Mouse (Mus musculus) kidney, postnatal 36 days (tissue): ENCODE results near the gene Eif3m.
A peak's percentile ranks its signal among the peaks of the same experiment; 100 is the strongest.
"Not testable (repeated sequence)": the region's sequence is repeated elsewhere in the genome, so short reads cannot be mapped to it uniquely, and the experiment has no call there.

Experiments
- DNase-seq, 2 experiments: peaks; one replicate each; pipeline ENCODE4 v3.0.0; 2021 to 2022; ENCODE audit warnings: mixed read lengths in 2 of 2

The Eif3m gene

GRCm38 (mm10) chr2:105016967-105017287 lies at the start of gene Eif3m:
Eif3m (minus strand) TSS chr2:105017080.
- peak; percentile 96 to 97 for DNase-seq

GRCm38 (mm10) chr2:105062741-105063372 lies 46.0 kb upstream of the Eif3m start:
- DNase-seq, result peak in 1 of 2 experiments; percentile 20

- DNase-seq, result peak; percentile 22 to 43
Measured at GRCm38 (mm10) chr2:105058577-105059116, 41.8 kb upstream of the Eif3m start.

- DNase-seq, result no peak
Measured at GRCm38 (mm10) chr2:105055529-105055928, 38.6 kb upstream of the Eif3m start.

GRCm38 (mm10) chr2:105048301-105048700 lies 31.4 kb upstream of the Eif3m start:
- no peak for DNase-seq

GRCm38 (mm10) chr2:105043152-105043551 lies 26.3 kb upstream of the Eif3m start:
- no peak for DNase-seq

- DNase-seq, result peak in 1 of 2 experiments; percentile 26
Measured at GRCm38 (mm10) chr2:105040859-105041258, 24.0 kb upstream of the Eif3m start.

GRCm38 (mm10) chr2:105038879-105039278 lies 22.0 kb upstream of the Eif3m start:
- DNase-seq, result no peak

GRCm38 (mm10) chr2:105037956-105038569 lies 21.2 kb upstream of the Eif3m start:
- DNase-seq, result no peak

- no peak for DNase-seq
Measured at GRCm38 (mm10) chr2:105036401-105037070, 19.7 kb upstream of the Eif3m start.

GRCm38 (mm10) chr2:105035985-105036384 lies 19.1 kb upstream of the Eif3m start:
- no peak for DNase-seq

GRCm38 (mm10) chr2:105034084-105034483 lies 17.2 kb upstream of the Eif3m start:
- no peak for DNase-seq

GRCm38 (mm10) chr2:105030505-105030904 lies 13.6 kb upstream of the Eif3m start:
- no peak for DNase-seq

GRCm38 (mm10) chr2:105028806-105029205 lies 11.9 kb upstream of the Eif3m start:
- DNase-seq, result peak in 1 of 2 experiments; percentile 18

GRCm38 (mm10) chr2:105026950-105027695 lies 10.2 kb upstream of the Eif3m start:
- no peak for DNase-seq

GRCm38 (mm10) chr2:105025610-105026009 lies 8.7 kb upstream of the Eif3m start:
- DNase-seq, result not testable (repeated sequence)

GRCm38 (mm10) chr2:105023815-105024214 lies 6.9 kb upstream of the Eif3m start:
- no peak for DNase-seq

- no peak for DNase-seq
Measured at GRCm38 (mm10) chr2:105023031-105023615, 6.2 kb upstream of the Eif3m start.

- no peak for DNase-seq
Measured at GRCm38 (mm10) chr2:105021836-105022235, 5.0 kb upstream of the Eif3m start.

- DNase-seq, result no peak
Measured at GRCm38 (mm10) chr2:105021256-105021655, 4.4 kb upstream of the Eif3m start.

GRCm38 (mm10) chr2:105019457-105019856 lies 2.6 kb upstream of the Eif3m start:
- no peak for DNase-seq

- peak in 1 of 2 experiments; percentile 46 for DNase-seq
Measured at GRCm38 (mm10) chr2:105017802-105018201, 922 bp upstream of the Eif3m start.
